Comparison of ENCODE assay signal across 16 mouse cellular contexts in the genomic region with DNA sequence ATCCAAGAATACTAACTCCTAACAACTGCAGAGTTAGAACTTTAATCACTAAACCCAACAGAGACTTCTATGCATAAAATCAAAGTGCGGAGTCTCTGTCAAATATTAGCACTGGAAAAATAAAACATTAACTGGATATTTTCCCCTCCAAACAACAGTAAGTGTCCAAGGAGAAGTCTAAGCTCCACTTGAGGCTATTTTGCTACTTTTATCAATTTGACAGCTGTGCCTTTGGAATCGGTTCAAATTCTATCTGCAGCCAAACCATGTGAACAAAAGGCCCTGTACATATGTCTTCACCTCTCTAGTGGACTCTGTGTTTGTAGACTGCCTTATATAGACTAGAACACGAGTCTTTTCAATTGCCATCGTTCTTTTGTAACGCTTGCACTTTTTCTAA. TPM values are rescaled to one million over a fixed set of nuclear protein-coding genes. Genes with fewer than 3 reads are reported as not detected.
DNase-seq lines count a peak whose midpoint lies in the region; ATAC-seq and TF ChIP-seq lines count a peak whose summit lies in the region.
"Had no signal": no experiment of that assay in that cellular context is flagged by ENCODE, and none has a peak within 500 bp of the region (broad histone marks: within the 10 kb centered on the region; RNA-seq: fewer than 3 reads in every experiment).

No protein-coding gene starts in this region.

- no peak for TF ChIP-seq CTCF in MEL (IDR thresholded peaks at IDR 0.05 in 2 of 3, conservative IDR thresholded peaks at IDR 0.05 in 1 of 3; ENCODE audit: control insufficient read depth in 1 of 3, insufficient read depth in 1 of 3, low read depth in 2 of 3, low read length in 3 of 3, poor library complexity in 1 of 3, severe bottlenecking in 1 of 3)

- no peaks in the 10 kb centered on the region for H3K36me3 ChIP-seq in heart, embryonic 13.5 days
- no peaks in the 10 kb centered on the region for H3K36me3 ChIP-seq in kidney, embryonic 15.5 days
- H3K36me3 ChIP-seq in MEL (ENCODE audit: control insufficient read depth in 1 of 2, insufficient read depth in 2 of 2, low read length in 2 of 2), result no peaks in the 10 kb centered on the region; a peak in 1 of 4 replicates
- H3K36me3 ChIP-seq: embryonic facial prominence, embryonic 13.5 days; liver, embryonic 12.5 days had no signal

- H3K4me2 ChIP-seq in heart, embryonic 13.5 days, result no peak overlapping the region
- no peak overlapping the region for H3K4me2 ChIP-seq in kidney, embryonic 15.5 days
- H3K4me2 ChIP-seq: embryonic facial prominence, embryonic 13.5 days; hindbrain, embryonic 14.5 days; liver, embryonic 12.5 days had no signal

- peaks cover 46% of the 10 kb centered on the region for H3K4me1 ChIP-seq in heart, embryonic 13.5 days
- no peaks in the 10 kb centered on the region for H3K4me1 ChIP-seq in kidney, embryonic 15.5 days
- H3K4me1 ChIP-seq in MEL (ENCODE audit: control insufficient read depth in 1 of 2, insufficient read depth in 2 of 2, low read length in 2 of 2), result peaks cover 0 to 3% of the 10 kb centered on the region in 2 experiments; a peak in 1 of 4 replicates
- H3K4me1 ChIP-seq: embryonic facial prominence, embryonic 13.5 days; liver, embryonic 12.5 days had no signal

- no peak for DNase-seq in heart, postnatal 36 days
- DNase-seq in kidney, postnatal 25 days, result no peak
- DNase-seq in MEL (ENCODE audit: low read depth, low spot score), result no peak
- peak; percentile 65 to 70 for DNase-seq in heart, postnatal 10 days
- no peak for DNase-seq in embryo, embryonic 11 days
- no peak for DNase-seq in B cell, adult 2 months
- DNase-seq: adrenal gland, adult 2 months; cerebellum, adult 11-12 months; cerebellum, postnatal 36 days; thymus, postnatal 36 days had no signal

- no peaks in the 10 kb centered on the region for H3K27me3 ChIP-seq in heart, embryonic 13.5 days (replicated peaks)
- no peaks in the 10 kb centered on the region for H3K27me3 ChIP-seq in kidney, embryonic 15.5 days
- H3K27me3 ChIP-seq in MEL (ENCODE audit: control insufficient read depth in 1 of 2, insufficient read depth in 2 of 2, low read length in 2 of 2), result no peaks in the 10 kb centered on the region
- H3K27me3 ChIP-seq: embryonic facial prominence, embryonic 13.5 days; liver, embryonic 12.5 days; megakaryocyte, embryonic 14.5 days had no signal

- ATAC-seq in heart, embryonic 13.5 days (ENCODE audit: extremely low read depth, insufficient number of reproducible peaks, low FRiP score, low TSS enrichment), result peak; percentile 67; the same call in 1 of the 2 replicates
- 0 out of 2 replicates have a peak, but pooled peaks have one; percentile 43 for ATAC-seq in kidney, embryonic 15.5 days (replicated peaks; ENCODE audit: low FRiP score)
- ATAC-seq: liver, embryonic 12.5 days had no signal

- TF ChIP-seq EP300 in MEL (IDR thresholded peaks at IDR 0.05; ENCODE audit: low read depth in 1 of 2, low read length in 2 of 2), result no peak

- intact Hi-C loops in heart, postnatal 36 days (cut with DNase I), result loop anchor here (10.0 kb wide), 1 partner anchor 335 kb away; the partner anchor contains the start of gene Nap1l1
- intact Hi-C loops in heart, postnatal 10 days (cut with DNase I), result no loop called here

- no peak for TF ChIP-seq POLR2A in MEL (IDR thresholded peaks at IDR 0.05; ENCODE audit: control insufficient read depth in 1 of 2, insufficient read depth in 1 of 2, low read depth in 1 of 2, low read length in 2 of 2, poor library complexity in 1 of 2)

- H3K27ac ChIP-seq in heart, embryonic 13.5 days (replicated peaks), result peak overlapping the region; percentile 83
- H3K27ac ChIP-seq in kidney, embryonic 15.5 days, result peak overlapping the region; percentile 51; the same call in 1 of the 2 replicates
- H3K27ac ChIP-seq in MEL (ENCODE audit: control insufficient read depth, low read depth, low read length), result no peak overlapping the region
- H3K27ac ChIP-seq: embryonic facial prominence, embryonic 13.5 days; hindbrain, embryonic 14.5 days; liver, embryonic 12.5 days had no signal

- TF ChIP-seq RAD21 in MEL (IDR thresholded peaks at IDR 0.05; ENCODE audit: low read depth, low read length), result no peak

- H3K9me3 ChIP-seq in heart, embryonic 13.5 days, result no peaks in the 10 kb centered on the region
- no peaks in the 10 kb centered on the region for H3K9me3 ChIP-seq in kidney, embryonic 15.5 days (replicated peaks)
- H3K9me3 ChIP-seq in MEL (replicated peaks; ENCODE audit: insufficient read depth, low read length), result no peaks in the 10 kb centered on the region
- H3K9me3 ChIP-seq: embryonic facial prominence, embryonic 13.5 days; liver, embryonic 12.5 days; megakaryocyte, embryonic 14.5 days had no signal

- WGBS in heart, embryonic 13.5 days, result 34% methylated on average over 5 of the region's 5 CpGs
- WGBS in kidney, embryonic 15.5 days, result 63% methylated on average over 5 of the region's 5 CpGs

- no peak overlapping the region for H3K4me3 ChIP-seq in heart, embryonic 13.5 days
- H3K4me3 ChIP-seq in kidney, embryonic 15.5 days (replicated peaks), result no peak overlapping the region
- H3K4me3 ChIP-seq in MEL (ENCODE audit: control insufficient read depth in 1 of 2, insufficient read depth in 1 of 2, low read depth in 2 of 2, low read length in 2 of 2), result no peak overlapping the region
- H3K4me3 ChIP-seq: embryonic facial prominence, embryonic 13.5 days; liver, embryonic 12.5 days; megakaryocyte, embryonic 14.5 days had no signal

- H3K79me2 ChIP-seq in MEL (ENCODE audit: control insufficient read depth, insufficient read depth, low read length, poor library complexity), result no peaks in the 10 kb centered on the region

- H3K9ac ChIP-seq in heart, embryonic 13.5 days, result no peak overlapping the region
- no peak overlapping the region for H3K9ac ChIP-seq in kidney, embryonic 15.5 days
- no peak overlapping the region for H3K9ac ChIP-seq in MEL (ENCODE audit: control insufficient read depth, low read depth, low read length, poor library complexity, severe bottlenecking)
- H3K9ac ChIP-seq: embryonic facial prominence, embryonic 13.5 days; hindbrain, embryonic 14.5 days; liver, embryonic 12.5 days had no signal

TF ChIP-seq in MEL, 35 proteins besides CTCF, POLR2A, EP300 and RAD21:
- TF ChIP-seq GATA1 (IDR thresholded peaks at IDR 0.05; ENCODE audit: low read depth, low read length), result no peak
- TF ChIP-seq ETS1 (IDR thresholded peaks at IDR 0.05; ENCODE audit: low read depth, low read length), result 0 out of 2 replicates have a peak, but pooled peaks have one; percentile 7

RNA-seq across cellular contexts. Expression of gene Osbpl8, which starts 24.7 kb away (rescaled TPM):
- 22.5 and 26.4 TPM in 2 replicates for polyA plus RNA-seq in heart, embryonic 13.5 days (2015; fragmentation: Nextera tagmentation; extraction: Ambion mirVana)
- 10 to 100 TPM; 70.4 to 71.4 TPM for total RNA-seq in heart, postnatal 36 days (2021)
- polyA plus RNA-seq in kidney, embryonic 15.5 days (2015; fragmentation: Nextera tagmentation; extraction: Ambion mirVana), result 9.0 and 9.6 TPM in 2 replicates
- 44.8 and 65.7 TPM in 2 replicates for total RNA-seq in MEL (2012; rRNA removed)
- polyA plus RNA-seq in MEL (2012; ENCODE audit: insufficient read depth in 1 of 2, insufficient read length in 2 of 2, low read depth in 1 of 2, low replicate concordance in 2 of 2, missing spikeins in 1 of 2), result 10 to 100 TPM; 26.2 to 33.4 TPM
- 10 to 100 TPM; 82.1 to 88.1 TPM for total RNA-seq in heart, postnatal 10 days (2021)

Comparison
In these comparisons a context has a peak if more than half of its experiments do, and no peak if none do; other contexts are left out.
1. DNase-seq: peak in heart, postnatal 10 days (2 of 2); none in heart, postnatal 36 days (0 of 2), kidney, postnatal 25 days (0 of 2), MEL (single experiment), embryo, embryonic 11 days (single experiment) and B cell, adult 2 months (0 of 2).